Mouse (Mus musculus) bone marrow, adult 2 months (tissue): ENCODE results near the gene Plekhj1.

ENCODE experiments used
- CTCF ChIP-seq: fragments of 200-500 bp; IDR thresholded peaks from 2 replicates; pipeline ENCODE4 v1.5.1; 2011; ENCODE audit warnings: low read length, control low read depth; ENCODE audit not compliant: control insufficient read depth, insufficient read depth
- POLR2A ChIP-seq: fragments of 200-500 bp; IDR thresholded peaks from 2 replicates; pipeline ENCODE4 v1.6.1; 2011; ENCODE audit warnings: low read depth, mild to moderate bottlenecking, control low read depth, low read length, borderline replicate concordance; ENCODE audit not compliant: control insufficient read depth

DNA sequence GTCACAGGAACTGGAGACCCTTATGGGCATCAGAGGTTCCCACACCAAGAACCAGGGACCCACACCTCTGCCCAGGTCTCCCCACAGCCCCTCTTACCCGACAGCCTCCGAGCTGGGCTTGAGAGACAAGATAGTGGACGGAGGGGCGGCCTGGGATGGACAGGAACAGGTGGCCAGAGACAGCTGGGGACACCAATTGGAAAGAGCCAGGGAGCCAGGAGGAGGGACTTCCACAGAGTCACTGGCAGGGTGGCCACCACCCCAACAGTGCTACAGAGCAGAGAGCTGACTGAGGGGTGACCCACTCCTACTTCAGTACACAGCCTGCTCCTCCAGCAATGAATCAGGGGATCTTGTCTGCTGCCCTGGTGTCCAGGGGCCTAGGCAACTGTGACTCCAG lies 14.9 kb upstream of the Plekhj1 start, which contains the start of gene Jsrp1:
- TF ChIP-seq CTCF (no peak), POLR2A (no peak)
